Mouse (Mus musculus) limb, embryonic 11.5 days (tissue): Measurements from ENCODE around the gene Nsun7. TPM values are rescaled to one million over a fixed set of nuclear protein-coding genes. Genes with fewer than 3 reads are reported as not detected.

ENCODE experiments used
- ATAC-seq: fragments of 200-750 bp; cut with Nextera tagmentation; 2 replicates; pipeline ENCODE4 v1.8.0; 2017; ENCODE audit warnings: low read depth; ENCODE audit not compliant: insufficient number of reproducible peaks, low FRiP score, low TSS enrichment
- DNase-seq: peaks from one replicate; pipeline ENCODE4 v3.0.0-alpha.2; 2015; ENCODE audit warnings: low spot score
- H3K27ac ChIP-seq: fragments of 300-500 bp; sonication (generic); replicated peaks from 2 replicates; pipeline ENCODE4 v1.5.1; 2014; ENCODE audit warnings: low read depth, mild to moderate bottlenecking, low read length
- H3K27me3 ChIP-seq: fragments of 300-500 bp; sonication (generic); 2 replicates; pipeline ENCODE4 v1.6.1; 2014; ENCODE audit warnings: mild to moderate bottlenecking, low read length, mixed read lengths; ENCODE audit not compliant: control insufficient read depth, insufficient read depth
- H3K36me3 ChIP-seq: fragments of 300-500 bp; sonication (generic); 2 replicates; pipeline ENCODE4 v1.6.1; 2014; ENCODE audit warnings: mild to moderate bottlenecking, low read length, moderate library complexity, mixed read lengths; ENCODE audit not compliant: control insufficient read depth, insufficient read depth
- H3K4me1 ChIP-seq: fragments of 300-500 bp; sonication (generic); 2 replicates; pipeline ENCODE4 v1.6.1; 2014; ENCODE audit warnings: low read length, mixed read lengths; ENCODE audit not compliant: control insufficient read depth, insufficient read depth
- H3K4me2 ChIP-seq: fragments of 300-500 bp; sonication (generic); 2 replicates; pipeline ENCODE4 v1.6.1; 2014; ENCODE audit warnings: low read depth, mild to moderate bottlenecking, moderate library complexity; ENCODE audit not compliant: severe bottlenecking
- H3K4me3 ChIP-seq: fragments of 300-500 bp; sonication (generic); 2 replicates; pipeline ENCODE4 v1.5.1; 2014; ENCODE audit warnings: low read depth, low read length
- H3K9ac ChIP-seq: fragments of 300-500 bp; sonication (generic); 2 replicates; pipeline ENCODE4 v1.6.1; 2014; ENCODE audit warnings: mild to moderate bottlenecking, low read length
- H3K9me3 ChIP-seq: fragments of 300-500 bp; sonication (generic); 2 replicates; pipeline ENCODE4 v1.6.1; 2016; ENCODE audit warnings: low read length; ENCODE audit not compliant: control insufficient read depth
- WGBS: fragments of 180-500 bp; shearing (Covaris S2); extraction: QIAGEN DNeasy Blood & Tissue Kit; methylation state at CpG from one replicate; pipeline ENCODE4 v1.1.7; 2014; 5-methylcytosine and 5-hydroxymethylcytosine counted together
- polyA plus RNA-seq: library from polyadenylated mRNA; unstranded; fragments of >200 nt; fragmentation: Nextera tagmentation; extraction: Ambion mirVana; gene quantifications from 2 replicates; pipeline ENCODE4 v1.2.1, GENCODE M21; 2014

Gene Nsun7
- polyA plus RNA-seq, 1 experiment from 2014 or later, result 0.44 TPM

DNA sequence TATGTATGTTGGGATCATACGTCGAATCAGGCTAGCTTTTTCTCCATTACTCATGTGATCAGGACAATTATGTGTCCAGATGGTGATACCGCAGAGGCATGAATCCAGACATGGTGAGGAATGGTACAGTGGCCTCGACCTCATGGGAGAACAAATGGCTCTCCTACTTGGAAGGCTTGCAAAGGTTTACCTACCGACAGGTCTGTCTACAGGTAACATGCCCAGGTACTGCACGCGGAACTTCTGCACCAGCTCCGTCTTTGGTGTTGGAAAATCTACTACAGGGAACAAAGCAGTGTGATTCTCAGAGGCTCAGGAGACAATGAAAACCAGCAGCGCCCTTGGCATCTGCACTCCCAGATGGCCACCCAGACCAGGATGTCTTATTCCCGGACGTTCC, 51.1 kb downstream of the Nsun7 start:
- Histone ChIP-seq H3K27ac (no peak overlapping the region), H3K27me3 (no peaks in the 10 kb centered on the region), H3K36me3 (no peaks in the 10 kb centered on the region), H3K4me3 (no peak overlapping the region), H3K4me2 (no peak overlapping the region), H3K9ac (no peak overlapping the region), H3K9me3 (no peaks in the 10 kb centered on the region), H3K4me1 (no peaks in the 10 kb centered on the region)
- ATAC-seq (no peak), DNase-seq (no peak)
- 91% methylated on average over 11 of the region's 11 CpGs for WGBS

- Histone ChIP-seq H3K27me3 (no peaks in the 10 kb centered on the region), H3K36me3 (no peaks in the 10 kb centered on the region), H3K9me3 (no peaks in the 10 kb centered on the region), H3K27ac (no peak overlapping the region), H3K9ac (no peak overlapping the region), H3K4me3 (no peak overlapping the region), H3K4me1 (no peaks in the 10 kb centered on the region), H3K4me2 (no peak overlapping the region)
- DNase-seq (no peak), ATAC-seq (no peak)
- 86% methylated on average over 5 of the region's 5 CpGs for WGBS
Measured at GRCm38 (mm10) chr5:66315791-66316190, 56.1 kb downstream of the Nsun7 start.

DNA sequence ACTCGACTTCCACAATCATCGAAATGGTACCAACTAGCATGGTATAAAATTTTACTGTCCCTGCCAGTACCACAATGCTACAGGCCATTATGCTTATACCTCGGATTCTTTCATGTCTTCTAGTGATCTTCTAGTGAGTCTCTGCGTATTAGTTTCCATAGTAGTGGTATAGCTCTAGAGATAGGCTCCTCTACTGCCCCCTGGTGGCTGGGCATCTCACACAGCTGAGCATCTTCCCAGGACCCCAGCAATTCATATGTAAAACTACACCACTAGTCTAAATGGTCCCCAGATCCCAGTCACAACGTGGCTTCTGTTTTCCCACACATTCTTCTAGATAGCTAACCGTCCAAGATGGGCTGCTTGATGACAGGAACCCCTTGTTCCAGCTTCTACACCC, 59.6 kb downstream of the Nsun7 start:
- no peak overlapping the region for H3K27ac ChIP-seq
- DNase-seq (no peak), ATAC-seq (no peak)
- no peaks in the 10 kb centered on the region for H3K27me3 ChIP-seq
- no peaks in the 10 kb centered on the region for H3K9me3 ChIP-seq
- no peak overlapping the region for H3K4me3 ChIP-seq
- no peak overlapping the region for H3K9ac ChIP-seq
- no peaks in the 10 kb centered on the region for H3K4me1 ChIP-seq
- WGBS, result 71% methylated on average over 6 of the region's 6 CpGs
- H3K4me2 ChIP-seq, result no peak overlapping the region
- no peaks in the 10 kb centered on the region for H3K36me3 ChIP-seq

GRCm38 (mm10) chr5:66319827-66320404, 60.2 kb downstream of the Nsun7 start:
- no peak for DNase-seq
- H3K27ac ChIP-seq, result no peak overlapping the region
- H3K9ac ChIP-seq, result no peak overlapping the region
- H3K4me1 ChIP-seq, result no peaks in the 10 kb centered on the region
- ATAC-seq, result no peak
- H3K27me3 ChIP-seq, result no peaks in the 10 kb centered on the region
- no peak overlapping the region for H3K4me3 ChIP-seq
- H3K9me3 ChIP-seq, result no peaks in the 10 kb centered on the region
- 78% methylated on average over 14 of the region's 14 CpGs for WGBS
- no peak overlapping the region for H3K4me2 ChIP-seq
- no peaks in the 10 kb centered on the region for H3K36me3 ChIP-seq

DNA sequence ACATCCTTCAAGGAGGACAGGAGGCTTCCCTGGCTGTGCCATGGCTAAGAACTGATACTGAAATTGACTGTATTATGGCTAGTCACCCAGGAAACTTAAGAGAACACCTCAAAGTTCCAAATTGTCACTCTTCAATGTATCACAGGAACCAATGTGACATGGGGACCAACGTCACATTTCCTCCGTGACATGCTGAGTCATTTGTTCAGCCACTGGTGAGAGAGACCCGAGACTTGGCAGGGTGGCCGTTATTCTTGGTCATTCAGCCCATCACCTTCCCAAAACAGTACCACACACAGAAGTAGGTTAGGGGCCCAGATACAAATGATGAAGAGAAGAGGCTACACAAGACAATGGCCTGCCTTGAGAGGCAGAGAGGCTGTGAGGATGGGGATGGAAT, 63.4 kb downstream of the Nsun7 start:
- no peak overlapping the region for H3K4me3 ChIP-seq
- H3K27me3 ChIP-seq, result no peaks in the 10 kb centered on the region
- H3K27ac ChIP-seq, result no peak overlapping the region
- H3K36me3 ChIP-seq, result no peaks in the 10 kb centered on the region
- ATAC-seq, result no peak
- no peak overlapping the region for H3K9ac ChIP-seq
- H3K9me3 ChIP-seq, result no peaks in the 10 kb centered on the region
- H3K4me2 ChIP-seq, result no peak overlapping the region
- 83% methylated on average over 4 of the region's 4 CpGs for WGBS
- no peak for DNase-seq
- no peaks in the 10 kb centered on the region for H3K4me1 ChIP-seq

DNA sequence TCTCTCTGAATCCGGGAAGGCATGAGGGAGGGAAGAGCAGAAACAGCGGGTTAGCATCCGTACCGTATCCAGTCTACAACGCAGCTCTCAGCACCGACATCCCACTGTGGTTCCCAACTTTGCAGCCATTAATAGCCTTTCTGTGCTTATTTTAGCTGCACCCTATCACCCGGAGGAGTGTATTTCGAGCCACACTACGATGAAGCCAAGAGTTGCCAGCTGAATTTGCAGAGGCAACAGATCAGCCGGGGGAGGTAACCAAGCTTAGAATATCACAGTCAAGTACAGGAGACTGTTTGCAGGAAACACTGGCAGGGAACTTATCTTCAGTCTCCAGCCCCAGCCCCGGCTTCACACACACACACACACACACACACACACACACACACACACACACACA, 63.9 kb downstream of the Nsun7 start:
- no peaks in the 10 kb centered on the region for H3K27me3 ChIP-seq
- no peaks in the 10 kb centered on the region for H3K9me3 ChIP-seq
- ATAC-seq (no peak), DNase-seq (no peak)
- H3K36me3 ChIP-seq, result no peaks in the 10 kb centered on the region
- H3K9ac ChIP-seq, result no peak overlapping the region
- H3K4me3 ChIP-seq, result no peak overlapping the region
- H3K4me2 ChIP-seq, result no peak overlapping the region
- H3K27ac ChIP-seq, result no peak overlapping the region
- 92% methylated on average over 11 of the region's 11 CpGs for WGBS
- H3K4me1 ChIP-seq, result no peaks in the 10 kb centered on the region

GRCm38 (mm10) chr5:66326395-66326794, 66.7 kb downstream of the Nsun7 start:
- Histone ChIP-seq H3K4me1 (no peaks in the 10 kb centered on the region), H3K4me2 (no peak overlapping the region), H3K36me3 (no peaks in the 10 kb centered on the region), H3K9ac (no peak overlapping the region), H3K27ac (no peak overlapping the region), H3K27me3 (no peaks in the 10 kb centered on the region), H3K4me3 (no peak overlapping the region), H3K9me3 (no peaks in the 10 kb centered on the region)
- 75% methylated on average over 7 of the region's 7 CpGs for WGBS
- ATAC-seq (no peak), DNase-seq (no peak)

GRCm38 (mm10) chr5:66327949-66328726, 68.4 kb downstream of the Nsun7 start:
- no peaks in the 10 kb centered on the region for H3K4me1 ChIP-seq
- H3K27ac ChIP-seq, result no peak overlapping the region
- ATAC-seq (no peak), DNase-seq (no peak)
- H3K4me3 ChIP-seq, result no peak overlapping the region
- H3K27me3 ChIP-seq, result no peaks in the 10 kb centered on the region
- 75% methylated on average over 19 of the region's 19 CpGs for WGBS
- no peak overlapping the region for H3K4me2 ChIP-seq
- no peaks in the 10 kb centered on the region for H3K36me3 ChIP-seq
- no peaks in the 10 kb centered on the region for H3K9me3 ChIP-seq
- H3K9ac ChIP-seq, result no peak overlapping the region
